Mouse (Mus musculus) neural tube, embryonic 12.5 days (tissue): ENCODE measurements around the gene 9230102O04Rik. TPM values are rescaled to one million over a fixed set of nuclear protein-coding genes. Genes with fewer than 3 reads are reported as not detected.

ENCODE experiments used
- ATAC-seq: fragments of 200-750 bp; cut with Nextera tagmentation; 2 replicates; pipeline ENCODE4 v1.8.0; 2017; ENCODE audit warnings: low read depth, mild to moderate bottlenecking, moderate TSS enrichment, moderate library complexity; ENCODE audit not compliant: low FRiP score
- H3K27ac ChIP-seq: fragments of 300-500 bp; sonication (generic); 2 replicates; pipeline ENCODE4 v1.5.1; 2016
- H3K27me3 ChIP-seq: fragments of 300-500 bp; sonication (generic); replicated peaks from 2 replicates; pipeline ENCODE4 v1.6.1; 2016; ENCODE audit warnings: mild to moderate bottlenecking
- H3K36me3 ChIP-seq: fragments of 300-500 bp; sonication (generic); 2 replicates; pipeline ENCODE4 v1.6.1; 2016; ENCODE audit warnings: mild to moderate bottlenecking
- H3K4me1 ChIP-seq: fragments of 300-500 bp; sonication (generic); 2 replicates; pipeline ENCODE4 v1.6.1; 2016
- H3K4me2 ChIP-seq: fragments of 300-500 bp; sonication (generic); replicated peaks from 2 replicates; pipeline ENCODE4 v1.6.1; 2016; ENCODE audit warnings: mild to moderate bottlenecking
- H3K4me3 ChIP-seq: fragments of 300-500 bp; sonication (generic); 2 replicates; pipeline ENCODE4 v1.5.1; 2016
- H3K9ac ChIP-seq: fragments of 300-500 bp; sonication (generic); 2 replicates; pipeline ENCODE4 v1.6.1; 2016; ENCODE audit warnings: mild to moderate bottlenecking
- H3K9me3 ChIP-seq: fragments of 300-500 bp; sonication (generic); 2 replicates; pipeline ENCODE4 v1.6.1; 2016; ENCODE audit warnings: mild to moderate bottlenecking
- WGBS: fragments of 180-500 bp; shearing (Covaris S2); methylation state at CpG from one replicate; pipeline ENCODE4 v1.1.7; 2016; 5-methylcytosine and 5-hydroxymethylcytosine counted together
- polyA plus RNA-seq: library from polyadenylated mRNA; unstranded; fragments of >200 nt; fragmentation: Nextera tagmentation; extraction: Ambion mirVana; gene quantifications from 2 replicates; pipeline ENCODE4 v1.2.1, GENCODE M21; 2016

9230102O04Rik gene
- polyA plus RNA-seq = 0.78 and 0.94 TPM in 2 replicates

DNA sequence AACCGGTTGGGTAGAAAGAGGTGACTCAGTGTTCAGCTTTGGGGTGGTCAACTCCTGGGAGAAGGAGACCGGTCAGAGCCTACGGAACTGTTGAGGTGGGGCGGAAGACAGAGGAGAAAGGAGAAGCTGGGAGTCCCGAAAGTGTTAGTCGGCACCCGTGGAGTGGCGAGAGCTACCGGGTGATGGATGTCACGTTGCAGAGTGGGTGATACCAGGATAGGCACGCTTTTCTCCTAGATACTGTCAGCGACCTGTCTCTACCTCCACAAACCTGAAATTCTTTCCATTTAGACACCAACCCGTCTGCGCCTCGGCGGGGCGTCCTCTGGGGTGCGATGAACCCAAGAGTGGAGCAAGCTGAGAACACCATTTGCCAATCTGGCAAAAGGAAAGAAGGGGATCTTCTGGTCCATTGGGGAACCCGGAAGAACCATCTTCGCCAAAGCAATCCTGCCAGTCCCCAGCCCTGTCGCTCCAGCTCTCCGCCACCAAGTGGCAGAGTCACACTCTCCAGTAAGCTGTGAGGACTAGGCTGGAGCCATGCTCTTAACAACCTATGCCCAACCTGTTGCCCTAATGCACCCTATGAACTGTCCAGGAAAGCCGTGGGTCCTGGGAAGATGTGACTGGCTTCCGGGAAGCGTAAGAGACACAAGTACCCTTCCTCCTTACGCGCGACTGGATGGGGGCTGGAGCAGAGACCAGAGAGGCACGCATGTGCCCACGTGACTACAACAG lies at the start of gene 9230102O04Rik:
TSS of gene 9230102O04Rik (minus strand) at position 628 of the 738 bp plus-strand sequence.
- peaks cover 4% of the 10 kb centered on the region; the same call in 1 of the 2 replicates for H3K4me1 ChIP-seq
- peak; percentile 64; the same call in 1 of the 2 replicates for ATAC-seq
- no peak within 1 kb of the TSS for H3K9ac ChIP-seq
- H3K27me3 ChIP-seq = peaks cover 96% of the 10 kb centered on the region
- no peaks in the 10 kb centered on the region for H3K9me3 ChIP-seq
- no peaks in the 10 kb centered on the region for H3K36me3 ChIP-seq
- H3K27ac ChIP-seq = no peak within 1 kb of the TSS
- WGBS = under 1% methylated on average over 30 of the region's 30 CpGs
- no peak within 1 kb of the TSS for H3K4me3 ChIP-seq
- H3K4me2 ChIP-seq = peak within 1 kb of the TSS; percentile 33

DNA sequence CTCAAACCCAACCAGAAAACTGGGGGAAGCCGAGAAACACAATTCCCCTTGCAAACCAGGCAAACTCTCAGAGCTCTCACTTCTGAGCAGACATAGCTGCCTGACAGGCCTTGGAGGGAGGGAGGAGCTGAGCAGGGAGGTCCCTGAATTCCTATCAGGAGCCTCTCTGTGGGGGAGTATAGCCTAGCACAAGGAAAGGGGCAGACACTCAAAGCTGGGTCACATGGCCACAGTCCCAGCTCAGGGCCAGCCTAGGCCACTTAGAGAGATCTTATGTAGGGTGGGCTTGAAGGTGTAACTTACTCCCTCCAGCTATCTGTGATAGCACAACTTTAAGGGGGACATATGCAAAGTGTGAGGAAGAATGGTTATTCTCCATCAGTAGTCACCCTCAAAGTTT lies 46.6 kb upstream of the 9230102O04Rik start:
- no peak overlapping the region for H3K27ac ChIP-seq
- WGBS = 0% methylated on average over 1 of the region's 1 CpGs
- no peaks in the 10 kb centered on the region for H3K27me3 ChIP-seq
- no peaks in the 10 kb centered on the region for H3K4me1 ChIP-seq
- H3K4me2 ChIP-seq = no peak overlapping the region
- ATAC-seq = no peak
- no peaks in the 10 kb centered on the region for H3K9me3 ChIP-seq
- no peak overlapping the region for H3K9ac ChIP-seq
- H3K36me3 ChIP-seq = no peaks in the 10 kb centered on the region
- no peak overlapping the region for H3K4me3 ChIP-seq

DNA sequence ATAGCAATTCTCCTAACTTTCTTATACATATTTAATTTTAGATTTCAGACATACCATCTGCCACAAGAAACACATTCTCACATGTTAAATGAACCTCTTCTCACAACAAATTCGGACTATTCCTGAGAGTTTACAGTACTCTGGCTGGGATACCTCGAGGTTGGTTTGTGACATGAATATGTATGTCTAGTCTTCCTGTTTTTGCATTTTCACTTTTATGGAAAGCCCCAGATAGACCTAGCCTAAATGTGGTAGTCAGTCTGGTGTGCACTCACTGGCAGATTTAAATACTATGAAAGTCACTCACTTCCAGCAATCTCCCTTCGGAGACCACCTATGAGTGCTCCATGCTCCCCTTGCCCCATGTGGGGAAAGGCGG lies 37.6 kb upstream of the 9230102O04Rik start:
- Histone ChIP-seq H3K9ac (no peak overlapping the region), H3K4me2 (no peak overlapping the region), H3K27me3 (no peaks in the 10 kb centered on the region), H3K4me3 (no peak overlapping the region), H3K36me3 (peaks cover 3% of the 10 kb centered on the region; the same call in 1 of the 2 replicates), H3K9me3 (no peaks in the 10 kb centered on the region), H3K4me1 (0 out of 2 replicates have a peak, but pooled peaks cover 4% of the 10 kb centered on the region), H3K27ac (no peak overlapping the region)
- ATAC-seq = no peak
- 82% methylated on average over 4 of the region's 4 CpGs for WGBS

DNA sequence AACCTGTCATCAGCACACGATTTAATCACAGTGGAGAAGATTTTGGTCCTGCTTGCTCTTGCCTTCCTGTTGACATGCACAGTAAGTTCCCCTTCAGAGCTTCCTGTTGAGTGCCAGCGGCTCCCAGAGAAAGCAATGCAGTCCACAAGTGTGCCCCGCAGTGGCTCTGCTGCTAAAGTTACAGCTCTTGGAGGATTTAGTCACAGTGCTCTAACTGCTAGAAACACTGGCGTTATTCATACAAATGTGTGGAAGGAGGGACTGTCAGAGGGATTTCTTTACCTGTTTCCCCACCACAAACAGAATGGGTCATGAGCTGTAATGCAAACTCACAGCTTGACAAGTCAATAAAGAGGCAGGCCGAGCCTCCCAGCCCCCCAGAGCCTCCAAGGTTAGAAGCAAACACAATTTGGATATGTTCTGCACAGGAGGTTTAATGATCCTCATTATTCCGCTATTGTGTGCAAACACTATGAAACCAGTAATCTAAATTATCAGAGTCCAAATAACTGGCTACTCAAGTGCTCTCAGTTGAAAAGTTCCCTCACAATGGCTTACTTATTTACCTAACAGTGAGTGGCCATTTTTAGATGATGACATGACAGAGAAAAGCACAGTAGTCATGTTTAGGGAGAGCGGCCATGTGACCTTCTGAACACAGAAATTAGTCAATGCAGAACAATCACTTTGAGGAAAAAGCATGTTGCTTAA lies 37.0 kb upstream of the 9230102O04Rik start:
- no peak overlapping the region for H3K9ac ChIP-seq
- H3K4me1 ChIP-seq = 0 out of 2 replicates have a peak, but pooled peaks cover 4% of the 10 kb centered on the region
- ATAC-seq = no peak
- WGBS = 41% methylated on average over 7 of the region's 7 CpGs
- H3K27ac ChIP-seq = no peak overlapping the region
- H3K4me3 ChIP-seq = no peak overlapping the region
- H3K9me3 ChIP-seq = no peaks in the 10 kb centered on the region
- peaks cover 3% of the 10 kb centered on the region; the same call in 1 of the 2 replicates for H3K36me3 ChIP-seq
- H3K27me3 ChIP-seq = no peaks in the 10 kb centered on the region
- no peak overlapping the region for H3K4me2 ChIP-seq

DNA sequence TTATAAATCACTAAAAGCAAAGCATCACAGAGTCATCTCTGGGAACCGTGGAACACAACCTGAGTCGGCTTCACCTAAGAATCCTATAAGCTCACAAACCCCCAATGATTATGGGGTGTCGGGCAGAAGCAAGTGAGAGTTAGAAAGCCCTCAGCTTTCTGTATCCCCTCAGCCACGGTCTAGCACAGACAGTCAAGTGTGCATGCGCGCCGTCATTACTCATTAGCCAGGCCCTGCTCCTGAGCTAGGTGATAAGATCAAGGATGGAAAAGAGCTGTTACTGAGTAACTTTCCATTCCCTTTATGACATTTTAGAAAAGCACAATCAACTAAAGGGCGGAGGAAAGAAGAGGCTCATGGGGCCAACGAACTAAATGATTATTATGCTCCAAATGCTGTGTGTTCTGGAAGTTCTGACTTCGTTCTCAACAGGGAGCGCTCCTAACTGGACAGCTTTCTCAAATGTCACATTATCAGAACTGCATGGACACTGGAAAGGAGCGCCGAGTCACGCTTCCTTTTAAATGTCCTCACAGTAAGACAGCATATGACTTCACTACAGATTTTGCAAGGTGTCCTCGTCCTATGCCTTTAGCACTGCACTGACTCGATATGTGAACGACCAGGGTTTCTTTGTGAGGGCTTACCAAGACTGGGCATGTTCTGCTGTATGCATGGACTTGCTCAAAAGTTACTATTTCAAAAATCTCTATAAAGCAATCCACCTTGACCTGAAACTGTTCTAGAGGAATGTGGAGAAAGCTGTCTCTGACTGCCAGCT lies 29.5 kb upstream of the 9230102O04Rik start:
- Histone ChIP-seq H3K4me2 (no peak overlapping the region), H3K9me3 (no peaks in the 10 kb centered on the region), H3K27ac (no peak overlapping the region), H3K4me1 (no peaks in the 10 kb centered on the region), H3K27me3 (no peaks in the 10 kb centered on the region), H3K9ac (no peak overlapping the region), H3K4me3 (no peak overlapping the region), H3K36me3 (peaks cover 23% of the 10 kb centered on the region)
- no peak for ATAC-seq
- WGBS = 91% methylated on average over 17 of the region's 17 CpGs

DNA sequence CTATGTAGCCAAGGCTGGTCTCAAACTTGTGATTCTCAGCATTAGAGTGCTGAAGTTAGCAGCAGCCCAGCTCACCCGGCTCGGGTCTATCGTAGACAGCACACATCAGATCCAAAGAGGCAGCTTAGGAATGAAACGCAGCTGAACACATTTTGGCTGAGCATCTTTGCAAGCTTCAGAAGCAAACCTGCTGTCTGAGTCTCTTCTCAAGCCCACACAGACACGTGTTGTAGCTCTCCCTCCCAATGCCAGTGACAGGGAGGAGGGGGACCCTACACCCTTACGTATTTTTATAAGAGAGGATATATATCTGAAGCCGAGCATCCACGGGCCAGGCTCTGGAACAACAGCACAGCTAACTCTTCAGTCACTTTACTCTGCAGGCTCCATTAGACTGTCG lies 28.3 kb upstream of the 9230102O04Rik start:
- H3K9ac ChIP-seq = no peak overlapping the region
- H3K4me1 ChIP-seq = no peaks in the 10 kb centered on the region
- no peak overlapping the region for H3K4me2 ChIP-seq
- H3K27me3 ChIP-seq = no peaks in the 10 kb centered on the region
- no peak for ATAC-seq
- H3K27ac ChIP-seq = no peak overlapping the region
- no peak overlapping the region for H3K4me3 ChIP-seq
- no peaks in the 10 kb centered on the region for H3K9me3 ChIP-seq
- peaks cover 20% of the 10 kb centered on the region for H3K36me3 ChIP-seq
- WGBS = 91% methylated on average over 9 of the region's 9 CpGs

DNA sequence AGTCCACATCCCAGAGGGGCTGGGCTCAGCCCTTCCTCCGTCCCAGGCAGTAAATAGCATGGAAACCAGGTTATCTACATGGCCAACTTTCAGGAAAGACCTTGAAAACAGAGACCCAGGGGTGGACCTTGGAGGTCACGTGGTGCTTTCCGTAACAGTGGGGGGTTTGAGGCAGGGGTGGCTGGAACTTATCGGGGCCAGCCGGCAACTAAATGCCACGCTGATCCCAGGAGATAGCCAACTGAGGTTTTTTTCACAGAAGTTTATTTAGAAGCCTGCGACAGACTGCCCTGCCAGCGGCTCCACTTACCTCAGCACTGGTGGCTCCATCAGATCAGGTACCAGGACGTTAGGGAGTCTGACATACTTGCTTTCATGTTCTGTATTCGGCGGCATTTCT lies 16.7 kb upstream of the 9230102O04Rik start:
- 10% methylated on average over 11 of the region's 11 CpGs for WGBS
- H3K27ac ChIP-seq = no peak overlapping the region
- no peaks in the 10 kb centered on the region for H3K36me3 ChIP-seq

DNA sequence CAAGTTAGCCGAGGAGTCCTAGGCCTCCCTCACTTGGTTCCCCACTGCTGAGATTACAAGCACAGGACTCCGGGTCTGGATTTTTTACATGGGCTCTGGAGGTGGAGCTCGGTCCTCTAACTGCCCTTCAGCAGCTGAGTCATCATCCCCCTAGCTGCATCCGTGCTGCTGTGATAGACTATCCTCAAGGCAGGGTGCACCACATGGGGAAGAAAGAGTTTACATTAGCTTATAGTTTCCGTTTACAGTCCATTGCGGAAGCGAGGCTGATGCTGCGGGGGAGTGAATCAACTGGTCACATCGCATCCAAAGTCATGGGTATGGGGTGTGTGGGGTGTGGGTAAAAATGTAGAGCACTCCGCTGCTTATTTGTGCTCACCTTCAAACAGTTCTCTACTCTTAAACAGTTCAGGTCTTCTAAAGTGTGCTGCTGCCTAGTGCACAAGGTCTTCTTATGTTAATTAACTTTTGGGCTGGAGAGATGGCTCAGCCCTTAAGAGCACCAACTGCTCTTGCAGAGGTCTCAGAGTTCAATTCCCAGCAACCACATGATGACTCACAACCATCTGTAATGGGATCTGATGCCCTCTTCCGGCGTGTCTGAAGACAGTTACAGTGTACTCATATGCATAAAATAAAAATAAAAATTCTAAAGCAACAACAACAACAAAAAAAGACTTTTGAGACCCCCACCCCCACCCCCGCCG lies 14.7 kb upstream of the 9230102O04Rik start:
- H3K9ac ChIP-seq = no peak overlapping the region
- H3K4me1 ChIP-seq = no peaks in the 10 kb centered on the region
- no peak overlapping the region for H3K4me3 ChIP-seq
- H3K27me3 ChIP-seq = peaks cover 12% of the 10 kb centered on the region
- no peak for ATAC-seq
- H3K9me3 ChIP-seq = no peaks in the 10 kb centered on the region
- H3K27ac ChIP-seq = no peak overlapping the region
- no peak overlapping the region for H3K4me2 ChIP-seq
- 70% methylated on average over 14 of the region's 14 CpGs for WGBS
- no peaks in the 10 kb centered on the region for H3K36me3 ChIP-seq

More for the DNA sequence above, 16.7 kb upstream of the 9230102O04Rik start:
- no peak overlapping the region for H3K9ac ChIP-seq
- H3K27me3 ChIP-seq = peaks cover 4% of the 10 kb centered on the region; the same call in 1 of the 2 replicates
- H3K9me3 ChIP-seq = no peaks in the 10 kb centered on the region
- H3K4me1 ChIP-seq = no peaks in the 10 kb centered on the region
- H3K4me3 ChIP-seq = no peak overlapping the region
- H3K4me2 ChIP-seq = peak overlapping the region; percentile 36
- ATAC-seq = no peak

DNA sequence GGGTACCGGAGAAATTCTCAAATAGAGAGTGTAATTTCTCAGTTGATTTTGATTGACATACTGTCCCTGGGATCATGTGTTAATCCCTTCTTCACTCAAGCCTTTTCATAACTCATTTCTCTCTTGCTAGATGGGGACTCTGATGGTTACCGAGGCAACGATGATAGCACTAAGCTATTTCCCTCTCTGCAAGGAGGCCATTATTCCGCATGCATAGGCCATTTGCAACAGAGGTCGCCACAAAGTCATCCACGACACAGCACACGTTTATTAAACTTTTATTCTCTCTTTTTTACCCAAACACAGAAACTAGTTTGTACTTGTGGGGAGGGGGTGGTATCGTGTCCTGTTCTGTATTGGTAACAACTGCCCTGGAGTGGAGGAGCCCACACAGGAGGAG lies 8.5 kb upstream of the 9230102O04Rik start:
- 2% methylated on average over 8 of the region's 8 CpGs for WGBS
- no peak overlapping the region for H3K27ac ChIP-seq
- ATAC-seq = no peak

DNA sequence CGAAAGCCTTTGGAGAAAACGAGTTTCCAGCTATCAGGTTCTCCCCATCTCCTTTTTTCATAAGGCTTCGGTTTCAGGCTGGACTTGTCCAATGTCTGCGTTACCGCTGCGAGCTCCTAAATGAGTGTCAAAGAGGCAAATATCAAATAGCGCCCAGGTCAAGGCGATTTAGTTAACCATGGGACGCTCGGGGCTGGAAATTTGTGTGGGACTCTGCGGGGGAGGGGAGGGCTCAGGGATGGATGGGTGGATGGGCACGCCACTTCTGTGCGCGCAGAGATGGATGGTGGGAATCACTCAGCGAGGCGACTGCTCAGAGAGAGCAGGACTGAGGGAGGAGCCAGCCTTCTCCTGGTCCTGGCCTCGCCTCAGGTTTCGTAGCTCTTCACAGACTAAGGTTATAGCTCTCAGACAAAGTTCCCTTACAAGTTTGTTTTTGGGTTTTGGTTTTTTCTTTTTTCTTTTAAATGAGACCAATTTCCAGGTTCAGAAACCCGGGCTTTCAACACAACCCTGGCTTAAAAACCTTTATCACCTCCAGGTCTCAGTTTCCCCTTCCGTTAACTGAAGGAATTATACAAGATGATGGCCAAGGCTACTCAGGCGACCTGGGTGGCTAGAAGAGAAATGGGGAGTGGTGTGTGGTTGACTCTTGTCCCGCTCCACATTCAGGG lies 6.9 kb upstream of the 9230102O04Rik start:
- peaks cover 81% of the 10 kb centered on the region for H3K27me3 ChIP-seq
- H3K4me1 ChIP-seq = peaks cover 3% of the 10 kb centered on the region; the same call in 1 of the 2 replicates
- no peak overlapping the region for H3K27ac ChIP-seq
- H3K4me2 ChIP-seq = peak overlapping the region; percentile 40; the same call in 1 of the 2 replicates
- no peaks in the 10 kb centered on the region for H3K9me3 ChIP-seq
- 0 out of 2 replicates have a peak, but pooled peaks have one; percentile 29 for ATAC-seq
- 0 out of 2 replicates have a peak overlapping the region, but pooled peaks have one; percentile 1 for H3K4me3 ChIP-seq
- under 1% methylated on average over 22 of the region's 22 CpGs for WGBS
- H3K36me3 ChIP-seq = no peaks in the 10 kb centered on the region
- H3K9ac ChIP-seq = no peak overlapping the region

More for the DNA sequence above, 8.5 kb upstream of the 9230102O04Rik start:
- Histone ChIP-seq H3K4me2 (no peak overlapping the region), H3K27me3 (peaks cover 73% of the 10 kb centered on the region), H3K9ac (no peak overlapping the region), H3K36me3 (no peaks in the 10 kb centered on the region), H3K4me1 (peaks cover 3% of the 10 kb centered on the region; the same call in 1 of the 2 replicates), H3K9me3 (no peaks in the 10 kb centered on the region), H3K4me3 (no peak overlapping the region)
